Mouse (Mus musculus) heart, postnatal 0 days (tissue): ENCODE measurements at regions not wholly inside any gene's neighbourhood (a gene's known extent, or its start where the extent isn't known, plus 50 kb on each side); places are given as distances from the start of the nearest gene placed in this dataset.

ENCODE experiments used
- ATAC-seq: fragments of 200-750 bp; cut with Nextera tagmentation; 2 replicates; pipeline ENCODE4 v1.8.0; 2017; ENCODE audit warnings: low read depth, moderate number of reproducible peaks, moderate library complexity; ENCODE audit not compliant: insufficient read depth
- DNase-seq: peaks from one replicate; pipeline ENCODE4 v3.0.0-alpha.2; 2016; ENCODE audit warnings: low spot score
- H3K27ac ChIP-seq: fragments of 300-500 bp; sonication (generic); 2 replicates; pipeline ENCODE4 v1.5.1; 2014; ENCODE audit warnings: low read depth, mild to moderate bottlenecking
- H3K27me3 ChIP-seq: fragments of 300-500 bp; sonication (generic); 2 replicates; pipeline ENCODE4 v1.6.1; 2014; ENCODE audit warnings: low read length, mixed read lengths; ENCODE audit not compliant: control insufficient read depth, insufficient read depth
- H3K36me3 ChIP-seq: fragments of 300-500 bp; sonication (generic); replicated peaks from 2 replicates; pipeline ENCODE4 v1.6.1; 2014; ENCODE audit warnings: low read length, mixed read lengths; ENCODE audit not compliant: control insufficient read depth, insufficient read depth
- H3K4me1 ChIP-seq: fragments of 300-500 bp; sonication (generic); 2 replicates; pipeline ENCODE4 v1.6.1; 2014; ENCODE audit warnings: antibody characterized with exemption; ENCODE audit not compliant: control insufficient read depth, insufficient read depth
- H3K4me2 ChIP-seq: fragments of 300-500 bp; sonication (generic); 2 replicates; pipeline ENCODE4 v1.6.1; 2014; ENCODE audit warnings: low read depth, mild to moderate bottlenecking, low read length, moderate library complexity
- H3K4me3 ChIP-seq: fragments of 300-500 bp; sonication (generic); 2 replicates; pipeline ENCODE4 v1.5.1; 2014; ENCODE audit warnings: low read depth, low read length
- H3K9ac ChIP-seq: fragments of 300-500 bp; sonication (generic); replicated peaks from 2 replicates; pipeline ENCODE4 v1.6.1; 2014; ENCODE audit warnings: low read depth, low read length, mixed read lengths
- H3K9me3 ChIP-seq: fragments of 300-500 bp; sonication (generic); replicated peaks from 2 replicates; pipeline ENCODE4 v1.6.1; 2016; ENCODE audit warnings: low read length; ENCODE audit not compliant: control insufficient read depth
- CTCF ChIP-seq: IDR thresholded peaks from 2 replicates; pipeline ENCODE4 v1.5.1; 2016; ENCODE audit warnings: antibody characterized with exemption, control low read depth, low read depth
- EP300 ChIP-seq: IDR thresholded peaks from 2 replicates; pipeline ENCODE4 v1.6.1; 2016; ENCODE audit warnings: antibody characterized with exemption, low read depth
- WGBS: fragments of 180-500 bp; shearing (Covaris S2); extraction: QIAGEN DNeasy Blood & Tissue Kit; methylation state at CpG from one replicate; pipeline ENCODE4 v1.1.7; 2014; 5-methylcytosine and 5-hydroxymethylcytosine counted together

- DNase-seq (no peak), ATAC-seq (no peak)
- Histone ChIP-seq H3K9ac (no peak overlapping the region), H3K27me3 (peaks cover 27% of the 10 kb centered on the region), H3K9me3 (no peaks in the 10 kb centered on the region), H3K4me2 (no peak overlapping the region), H3K4me1 (no peaks in the 10 kb centered on the region), H3K27ac (no peak overlapping the region), H3K36me3 (no peaks in the 10 kb centered on the region), H3K4me3 (no peak overlapping the region)
- WGBS = 71% methylated on average over 9 of the region's 9 CpGs
- TF ChIP-seq CTCF (no peak), EP300 (no peak)
Measured at GRCm38 (mm10) chr9:61070861-61071260, 276.5 kb downstream of the Uaca start.

- H3K4me1 ChIP-seq = no peaks in the 10 kb centered on the region
- DNase-seq = no peak
- TF ChIP-seq CTCF (no peak), EP300 (no peak)
- no peak overlapping the region for H3K27ac ChIP-seq
- no peak overlapping the region for H3K4me2 ChIP-seq
- peaks cover 32% of the 10 kb centered on the region for H3K27me3 ChIP-seq
- no peaks in the 10 kb centered on the region for H3K36me3 ChIP-seq
- WGBS = 40% methylated on average over 4 of the region's 4 CpGs
- H3K9ac ChIP-seq = no peak overlapping the region
- no peak for ATAC-seq
- no peak overlapping the region for H3K4me3 ChIP-seq
- H3K9me3 ChIP-seq = no peaks in the 10 kb centered on the region
Measured at GRCm38 (mm10) chr9:61073482-61073881, 279.1 kb downstream of the Uaca start.

- 68% methylated on average over 4 of the region's 4 CpGs for WGBS
- H3K4me2 ChIP-seq = no peak overlapping the region
- H3K27ac ChIP-seq = no peak overlapping the region
- no peak overlapping the region for H3K9ac ChIP-seq
- ATAC-seq = no peak
- H3K27me3 ChIP-seq = peaks cover 26% of the 10 kb centered on the region
- H3K9me3 ChIP-seq = no peaks in the 10 kb centered on the region
- TF ChIP-seq EP300 (no peak), CTCF (no peak)
- no peaks in the 10 kb centered on the region for H3K36me3 ChIP-seq
- no peaks in the 10 kb centered on the region for H3K4me1 ChIP-seq
- H3K4me3 ChIP-seq = no peak overlapping the region
- DNase-seq = no peak
Measured at GRCm38 (mm10) chr9:61075071-61075470, 280.7 kb downstream of the Uaca start.

- no peak overlapping the region for H3K4me2 ChIP-seq
- peaks cover 29% of the 10 kb centered on the region for H3K27me3 ChIP-seq
- TF ChIP-seq EP300 (no peak), CTCF (no peak)
- no peak overlapping the region for H3K27ac ChIP-seq
- no peaks in the 10 kb centered on the region for H3K4me1 ChIP-seq
- no peaks in the 10 kb centered on the region for H3K36me3 ChIP-seq
- DNase-seq (no peak), ATAC-seq (no peak)
- no peaks in the 10 kb centered on the region for H3K9me3 ChIP-seq
- WGBS = 64% methylated on average over 2 of the region's 2 CpGs
- no peak overlapping the region for H3K9ac ChIP-seq
- no peak overlapping the region for H3K4me3 ChIP-seq
Measured at GRCm38 (mm10) chr9:61077181-61077580, 282.8 kb downstream of the Uaca start.

- H3K4me1 ChIP-seq = no peaks in the 10 kb centered on the region
- no peak for DNase-seq
- peaks cover 26% of the 10 kb centered on the region for H3K27me3 ChIP-seq
- H3K27ac ChIP-seq = no peak overlapping the region
- TF ChIP-seq CTCF = no peak
- no peak for TF ChIP-seq EP300
- no peaks in the 10 kb centered on the region for H3K9me3 ChIP-seq
- no peaks in the 10 kb centered on the region for H3K36me3 ChIP-seq
- no peak overlapping the region for H3K9ac ChIP-seq
- no peak overlapping the region for H3K4me3 ChIP-seq
- H3K4me2 ChIP-seq = no peak overlapping the region
- WGBS = 60% methylated on average over 4 of the region's 4 CpGs
- ATAC-seq = no peak
Measured at GRCm38 (mm10) chr9:61077807-61078206, 283.5 kb downstream of the Uaca start.

GRCm38 (mm10) chr9:61081474-61082021, 287.2 kb downstream of the Uaca start:
- Histone ChIP-seq H3K27me3 (peaks cover 18% of the 10 kb centered on the region; the same call in 1 of the 2 replicates), H3K9ac (no peak overlapping the region), H3K9me3 (no peaks in the 10 kb centered on the region), H3K27ac (no peak overlapping the region), H3K4me1 (no peaks in the 10 kb centered on the region), H3K36me3 (no peaks in the 10 kb centered on the region), H3K4me3 (no peak overlapping the region), H3K4me2 (no peak overlapping the region)
- ATAC-seq (no peak), DNase-seq (no peak)
- WGBS = 72% methylated on average over 16 of the region's 16 CpGs
- TF ChIP-seq CTCF = no peak
- no peak for TF ChIP-seq EP300
